Mouse (Mus musculus) lung, adult 2 months (tissue): Measurements from ENCODE around the gene Foxn3. TPM values are rescaled to one million over a fixed set of nuclear protein-coding genes. Genes with fewer than 3 reads are reported as not detected.
"Not testable (repeated sequence)": the region's sequence is repeated elsewhere in the genome, so short reads cannot be mapped to it uniquely, and the experiment has no call there.

ENCODE experiments used
- DNase-seq: peaks from one replicate; pipeline ENCODE4 v3.0.0; 2022
- H3K4me1 ChIP-seq: fragments of 200-500 bp; 2 replicates; pipeline ENCODE4 v1.6.1; 2011; ENCODE audit warnings: low read length; ENCODE audit not compliant: control insufficient read depth, insufficient read depth
- H3K4me3 ChIP-seq: fragments of 200-500 bp; replicated peaks from 2 replicates; pipeline ENCODE3; 2011; ENCODE audit warnings: low read depth, mild to moderate bottlenecking, control low read depth, low read length; ENCODE audit errors: extremely low read depth
- CTCF ChIP-seq: fragments of 200-500 bp; IDR thresholded peaks from 2 replicates; pipeline ENCODE4 v1.5.1; 2011; ENCODE audit warnings: mild to moderate bottlenecking, low read length, control low read depth; ENCODE audit not compliant: insufficient read depth
- POLR2A ChIP-seq: fragments of 200-500 bp; IDR thresholded peaks from 2 replicates; pipeline ENCODE4 v1.6.1; 2011; ENCODE audit warnings: low read depth, mild to moderate bottlenecking, control low read depth, low read length, borderline replicate concordance; ENCODE audit errors: extremely low read depth
- WGBS: fragments of 180-500 bp; shearing (Covaris S2); methylation state at CpG from one replicate; pipeline ENCODE4 v1.1.7; 2018; 5-methylcytosine and 5-hydroxymethylcytosine counted together
- polyA plus RNA-seq: library from polyadenylated mRNA; depleted of rRNA; stranded (reverse); fragments of >200 nt; gene quantifications from 2 replicates; pipeline ENCODE4 v1.2.3, GENCODE M21; 2012

The Foxn3 gene
- polyA plus RNA-seq, 1 experiment: 48.2 TPM

DNA sequence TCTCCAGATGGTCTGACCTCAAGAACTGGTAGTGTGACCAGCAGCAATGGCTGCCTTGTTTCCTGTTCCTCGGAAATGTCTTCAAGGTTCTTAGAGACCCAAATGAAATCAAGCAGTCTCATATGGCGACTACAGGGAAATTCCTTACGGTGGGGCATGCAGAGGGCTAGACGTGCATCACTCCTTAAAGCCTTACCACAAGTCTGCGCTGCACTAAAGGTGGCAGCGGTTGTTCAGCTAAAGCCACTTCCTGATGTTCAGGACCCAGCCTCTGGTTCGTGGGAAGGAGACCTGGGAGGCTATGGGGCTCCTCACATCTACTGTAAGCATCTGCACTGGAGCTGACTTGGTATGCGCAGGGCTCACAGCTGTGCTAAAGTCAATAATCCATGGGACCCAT, 357.6 kb downstream of the Foxn3 start:
- WGBS: 85% methylated on average over 8 of the region's 8 CpGs
- no peak for DNase-seq
- Histone ChIP-seq H3K4me1 (peaks cover 4% of the 10 kb centered on the region; the same call in 1 of the 2 replicates), H3K4me3 (no peak overlapping the region)
- TF ChIP-seq CTCF (no peak), POLR2A (no peak)

DNA sequence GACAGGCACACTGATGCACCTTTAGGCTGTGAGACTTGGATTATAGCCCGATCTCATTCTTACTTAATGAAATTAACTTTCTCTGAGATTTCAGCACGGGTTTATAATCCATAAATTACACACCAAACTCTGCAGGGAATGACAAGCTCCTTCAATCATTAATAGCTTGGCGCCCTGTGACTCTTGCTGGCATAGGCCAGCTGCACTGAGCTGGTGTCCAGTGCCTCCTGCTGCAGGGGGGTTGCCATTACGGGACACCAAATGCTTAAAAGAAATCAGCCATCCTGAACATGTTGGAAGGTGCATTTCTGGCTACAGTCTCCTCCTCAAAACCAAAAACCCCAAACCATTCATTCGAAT, 364.3 kb downstream of the Foxn3 start:
- Histone ChIP-seq H3K4me1 (peaks cover 4% of the 10 kb centered on the region), H3K4me3 (no peak overlapping the region)
- no peak for DNase-seq
- 83% methylated on average over 5 of the region's 5 CpGs for WGBS
- TF ChIP-seq POLR2A (no peak), CTCF (no peak)

GRCm38 (mm10) chr12:99198428-99199123, 364.8 kb downstream of the Foxn3 start:
- no peak overlapping the region for H3K4me3 ChIP-seq
- TF ChIP-seq POLR2A (no peak), CTCF (no peak)
- DNase-seq: no peak
- peaks cover 4% of the 10 kb centered on the region for H3K4me1 ChIP-seq
- 88% methylated on average over 12 of the region's 12 CpGs for WGBS

- H3K4me3 ChIP-seq: no peak overlapping the region
- 90% methylated on average over 7 of the region's 7 CpGs for WGBS
- H3K4me1 ChIP-seq: peaks cover 4% of the 10 kb centered on the region
- DNase-seq: no peak
- TF ChIP-seq POLR2A: no peak
- TF ChIP-seq CTCF: no peak
Observed at GRCm38 (mm10) chr12:99197031-99197430, 366.4 kb downstream of the Foxn3 start.

GRCm38 (mm10) chr12:99195655-99196054, 367.7 kb downstream of the Foxn3 start:
- no peak for DNase-seq
- 78% methylated on average over 5 of the region's 5 CpGs for WGBS
- H3K4me3 ChIP-seq: no peak overlapping the region
- no peak for TF ChIP-seq CTCF
- H3K4me1 ChIP-seq: peaks cover 4% of the 10 kb centered on the region; the same call in 1 of the 2 replicates

GRCm38 (mm10) chr12:99194120-99194519, 369.3 kb downstream of the Foxn3 start:
- DNase-seq, H3K4me1 ChIP-seq, H3K4me3 ChIP-seq: not testable (repeated sequence)
- WGBS: 95% methylated on average over 17 of the region's 17 CpGs

DNA sequence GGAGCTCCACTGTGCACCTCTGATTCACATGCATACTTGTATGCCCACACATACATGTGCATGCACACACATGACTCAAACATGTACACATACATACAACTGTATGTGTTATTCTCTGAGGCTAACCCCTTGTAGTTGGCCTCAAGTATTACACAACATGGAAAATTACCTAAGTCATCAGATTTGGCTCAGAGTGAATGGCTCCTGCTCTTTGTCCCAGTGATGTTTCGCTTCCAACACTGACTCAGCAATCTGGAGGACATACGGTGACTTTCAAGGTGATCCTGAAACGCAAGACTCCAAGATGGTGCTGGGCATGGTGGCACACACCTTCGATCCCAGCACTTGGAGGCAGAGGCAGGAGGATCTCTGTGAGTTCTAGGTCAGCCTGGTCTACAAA, 375.7 kb downstream of the Foxn3 start:
- DNase-seq: no peak
- Histone ChIP-seq H3K4me3 (no peak overlapping the region), H3K4me1 (no peaks in the 10 kb centered on the region)
- whole genome bisulfite sequencing: 90% methylated on average over 4 of the region's 4 CpGs
- TF ChIP-seq CTCF (no peak), POLR2A (no peak)

DNA sequence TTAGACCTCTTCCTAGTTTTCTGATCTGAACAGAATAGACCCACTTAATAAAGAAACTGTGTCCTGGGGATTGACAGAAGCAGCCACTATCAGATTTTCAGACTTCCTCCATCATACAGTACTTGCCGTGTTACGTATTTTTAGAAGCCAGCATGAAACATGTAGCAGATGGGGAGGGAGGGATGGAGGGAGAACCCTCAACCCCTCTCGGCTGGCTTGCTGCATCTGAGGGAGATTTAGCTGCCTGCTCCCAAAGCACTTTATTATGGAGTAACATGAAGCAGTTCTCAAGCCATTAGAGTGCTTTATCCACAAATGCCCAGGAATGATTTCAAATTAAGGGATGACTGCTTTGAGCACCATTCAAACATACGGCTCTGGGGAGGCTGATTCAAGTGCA, 377.1 kb downstream of the Foxn3 start:
- TF ChIP-seq POLR2A: no peak
- no peak for TF ChIP-seq CTCF
- no peak for DNase-seq
- Histone ChIP-seq H3K4me3 (no peak overlapping the region), H3K4me1 (no peaks in the 10 kb centered on the region)
- WGBS: 62% methylated on average over 4 of the region's 4 CpGs

DNA sequence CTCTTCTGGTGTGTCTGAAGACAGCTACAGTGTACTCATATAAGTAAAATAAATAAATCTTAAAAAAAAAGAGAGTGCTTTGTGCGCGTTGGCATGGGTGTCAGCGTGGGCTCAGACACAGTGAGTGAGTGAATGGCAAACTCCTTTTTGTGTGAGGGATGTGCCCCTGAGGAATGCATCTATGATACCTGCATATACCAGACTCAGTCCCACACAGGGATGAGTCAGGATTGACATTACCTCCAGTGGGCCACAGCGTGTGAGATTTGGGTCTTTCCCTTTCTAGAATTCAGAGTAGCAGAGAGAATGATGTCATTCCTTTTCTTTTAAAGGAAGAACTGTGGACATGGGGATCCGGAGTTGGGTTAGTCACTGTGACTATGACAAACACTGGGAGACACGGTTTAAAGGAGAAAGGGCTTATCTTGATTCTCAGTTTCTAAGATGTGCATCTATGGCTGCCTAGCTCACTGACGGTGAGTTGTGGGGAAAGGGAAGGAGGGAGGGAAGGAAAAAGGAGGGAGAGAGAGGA, 380.1 kb downstream of the Foxn3 start:
- no peak for DNase-seq
- TF ChIP-seq CTCF (no peak), POLR2A (no peak)
- Histone ChIP-seq H3K4me3 (no peak overlapping the region), H3K4me1 (no peaks in the 10 kb centered on the region)
- 74% methylated on average over 7 of the region's 7 CpGs for WGBS

DNA sequence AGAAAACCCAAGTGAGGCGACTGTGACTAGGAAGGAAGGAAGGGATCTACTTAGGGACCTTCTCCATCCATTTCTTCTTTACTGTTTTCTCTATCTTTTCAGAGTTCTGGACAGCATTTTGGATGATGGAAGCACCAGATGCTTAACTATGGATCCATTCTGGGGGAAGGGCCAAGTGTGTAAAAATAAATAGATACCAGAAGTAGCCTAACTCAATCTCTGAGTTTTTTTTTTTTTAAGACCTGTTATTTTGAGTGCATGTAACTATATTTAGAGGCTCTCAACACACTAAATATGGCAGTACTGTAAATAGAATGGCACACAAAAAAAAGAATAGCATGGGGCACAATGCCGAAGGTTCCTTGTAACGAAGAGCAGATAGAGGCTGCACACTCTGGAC, 381.0 kb downstream of the Foxn3 start:
- no peak for DNase-seq
- TF ChIP-seq CTCF: no peak
- TF ChIP-seq POLR2A: no peak
- H3K4me1 ChIP-seq: no peaks in the 10 kb centered on the region
- WGBS: 80% methylated on average over 3 of the region's 3 CpGs
- H3K4me3 ChIP-seq: no peak overlapping the region
